Mouse (Mus musculus): ENCODE data around the gene Gm14743. TPM values are rescaled to one million over a fixed set of nuclear protein-coding genes. Genes with fewer than 3 reads are reported as not detected.

Gm14743 gene
- not detected in 4 replicates for total RNA-seq (2023; ENCODE audit: inconsistent age)

GRCm38 (mm10) chrX:78245821-78246220 lies at the start of gene Gm14743:
Gm14743 (minus strand) TSS chrX:78245921.

Other genes starting within 250 kb of the Gm14743 start
- gene Obp1a, start 154.5 kb downstream of the Gm14743 start, total RNA-seq (2023; ENCODE audit: inconsistent age), result not detected in 4 replicates
- gene Gm5938, start 120.5 kb downstream of the Gm14743 start, total RNA-seq (2023; ENCODE audit: inconsistent age), result not detected in 4 replicates
- not detected in 4 replicates for gene Obp1b, start 59.1 kb downstream of the Gm14743 start, total RNA-seq (2023; ENCODE audit: inconsistent age)
- not detected in 4 replicates for gene 4930480E11Rik, start 123.7 kb upstream of the Gm14743 start, total RNA-seq (2023; ENCODE audit: inconsistent age)

All from B cell, adult (primary cell).